Mouse (Mus musculus) testis, adult 2 months (tissue): ENCODE data around the gene Galnt18.

Experiments used
- CTCF ChIP-seq: fragments of 200-500 bp; IDR thresholded peaks from 2 replicates; pipeline ENCODE4 v1.5.1; 2012; ENCODE audit warnings: low read depth, mild to moderate bottlenecking, inconsistent platforms, low read length, moderate library complexity; ENCODE audit not compliant: control insufficient read depth, insufficient read depth, insufficient replicate concordance
- POLR2A ChIP-seq: fragments of 200-500 bp; IDR thresholded peaks from 2 replicates; pipeline ENCODE4 v1.6.1; 2012; ENCODE audit warnings: low read depth, mild to moderate bottlenecking, inconsistent platforms, low read length, moderate library complexity; ENCODE audit not compliant: control insufficient read depth

DNA sequence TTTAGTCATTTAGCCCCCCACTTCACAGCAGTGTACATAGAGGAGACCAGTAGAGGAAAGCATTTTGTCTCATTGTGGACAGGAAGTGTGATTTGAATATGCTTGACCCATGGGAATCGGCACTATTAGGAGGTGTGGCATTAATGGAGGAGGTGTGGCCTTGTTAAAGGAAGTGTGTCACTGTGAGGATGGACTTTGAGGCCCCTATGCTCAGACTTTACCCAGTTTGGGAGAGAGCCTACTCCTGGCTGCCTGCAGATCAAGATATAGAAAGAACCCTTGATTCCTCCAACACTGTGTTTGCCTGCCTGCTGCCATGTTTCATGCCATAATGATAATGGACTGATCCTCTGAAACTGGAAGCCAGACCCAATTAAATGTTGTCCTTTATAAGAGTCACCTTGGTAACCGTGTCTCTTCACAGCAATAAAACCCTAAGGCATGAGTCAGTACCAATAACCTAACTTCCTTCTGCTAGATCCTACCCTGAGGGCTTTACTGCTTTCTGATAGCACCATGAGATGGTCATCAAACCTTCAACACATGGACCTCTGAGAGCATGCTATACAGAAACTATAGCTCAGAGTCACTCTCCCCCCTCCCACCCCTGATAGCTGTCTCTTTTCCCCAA, 175.1 kb downstream of the Galnt18 start:
- no peak for TF ChIP-seq CTCF
- TF ChIP-seq POLR2A: no peak
